Mouse (Mus musculus): Measurements from ENCODE around the gene Rpl27. TPM values are rescaled to one million over a fixed set of nuclear protein-coding genes. Genes with fewer than 3 reads are reported as not detected.

Rpl27 gene
- polyA plus RNA-seq, 1 experiment from 2014 or later, result 448 TPM

DNA sequence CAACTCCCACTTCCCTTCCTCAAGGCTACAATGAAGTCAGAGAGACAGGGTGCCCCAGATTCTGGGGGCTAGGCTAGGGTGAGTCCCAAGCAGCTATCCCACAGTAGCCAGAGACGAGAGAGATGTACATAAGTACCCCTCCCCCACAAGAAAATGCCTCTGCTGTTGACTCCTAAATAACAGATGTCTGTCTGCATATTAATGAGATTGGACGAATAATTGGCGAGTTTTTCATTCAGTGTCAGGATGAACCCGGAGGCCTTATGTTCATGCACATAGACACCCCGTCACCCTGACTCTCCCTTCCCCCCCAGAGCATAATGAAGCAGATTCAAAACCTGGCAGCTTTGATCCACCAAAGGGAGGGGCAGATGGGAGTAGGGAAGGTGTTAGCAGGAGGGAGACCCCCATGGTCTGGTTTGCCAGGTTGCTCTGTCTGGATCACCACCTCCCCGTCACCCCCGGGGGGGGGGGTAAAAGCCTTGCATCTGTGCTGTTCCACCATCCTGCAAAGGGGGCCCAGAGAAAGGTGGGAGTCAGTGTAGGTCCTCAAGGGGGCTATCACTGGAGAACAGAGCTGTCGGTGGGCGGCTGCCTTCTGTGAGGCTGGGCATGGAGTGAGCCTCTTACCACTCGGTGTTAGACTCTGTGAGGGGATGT, 35.6 kb downstream of the Rpl27 start:
- Histone ChIP-seq H3K9me3 (replicated peaks; ENCODE audit: low read length) (no peaks in the 10 kb centered on the region), H3K9ac (ENCODE audit: low read depth, low read length) (no peak overlapping the region), H3K27ac (no peak overlapping the region), H3K4me1 (replicated peaks; ENCODE audit: insufficient read depth, low read length) (no peaks in the 10 kb centered on the region; the same call in 1 of the 2 replicates), H3K36me3 (ENCODE audit: insufficient read depth, low read length) (no peaks in the 10 kb centered on the region), H3K4me3 (replicated peaks; ENCODE audit: low read depth, low read length) (no peak overlapping the region), H3K4me2 (ENCODE audit: low read length) (no peak overlapping the region), H3K27me3 (ENCODE audit: insufficient read depth, low read length) (no peaks in the 10 kb centered on the region)
- no peak for TF ChIP-seq CTCF (IDR thresholded peaks at IDR 0.05; ENCODE audit: low read depth)
- DNase-seq (ENCODE audit: low spot score) (no peak), ATAC-seq (replicated peaks; ENCODE audit: low FRiP score, low read depth) (0 out of 2 replicates have a peak, but pooled peaks have one; percentile 7)
- 69% methylated on average over 10 of the region's 10 CpGs for WGBS

DNA sequence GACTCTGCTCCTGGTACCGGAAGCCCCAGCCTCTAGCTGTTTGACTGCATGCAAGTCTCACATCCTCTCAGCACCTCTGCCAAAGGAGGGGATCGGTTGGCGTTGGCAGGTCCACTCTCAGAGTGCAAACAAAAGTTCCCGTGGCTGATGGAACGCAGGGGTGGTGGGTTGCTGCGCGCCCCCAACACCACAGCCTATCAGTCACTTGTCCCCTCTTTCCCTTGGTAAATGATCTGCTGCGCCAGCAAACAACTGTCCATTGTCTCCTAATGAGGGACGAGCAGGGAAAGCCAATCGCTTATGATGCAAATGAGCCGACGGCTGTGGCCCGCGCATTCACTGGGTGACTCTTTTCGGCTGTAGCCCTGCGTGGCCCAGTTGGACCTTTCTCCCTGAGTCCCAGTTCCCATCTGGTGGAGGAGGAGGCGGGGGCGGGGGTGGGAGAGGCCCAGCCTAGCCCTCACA, 37.1 kb downstream of the Rpl27 start:
- Histone ChIP-seq H3K9ac (ENCODE audit: low read depth, low read length) (no peak overlapping the region), H3K27me3 (ENCODE audit: insufficient read depth, low read length) (no peaks in the 10 kb centered on the region), H3K9me3 (replicated peaks; ENCODE audit: low read length) (no peaks in the 10 kb centered on the region), H3K4me3 (replicated peaks; ENCODE audit: low read depth, low read length) (no peak overlapping the region), H3K27ac (no peak overlapping the region), H3K4me1 (replicated peaks; ENCODE audit: insufficient read depth, low read length) (no peaks in the 10 kb centered on the region; the same call in 1 of the 2 replicates), H3K36me3 (ENCODE audit: insufficient read depth, low read length) (no peaks in the 10 kb centered on the region), H3K4me2 (ENCODE audit: low read length) (peak overlapping the region; percentile 21; the same call in 1 of the 2 replicates)
- DNase-seq (ENCODE audit: low spot score) (no peak), ATAC-seq (replicated peaks; ENCODE audit: low FRiP score, low read depth) (no peak)
- no peak for TF ChIP-seq CTCF (IDR thresholded peaks at IDR 0.05; ENCODE audit: low read depth)
- 7% methylated on average over 18 of the region's 18 CpGs for WGBS

DNA sequence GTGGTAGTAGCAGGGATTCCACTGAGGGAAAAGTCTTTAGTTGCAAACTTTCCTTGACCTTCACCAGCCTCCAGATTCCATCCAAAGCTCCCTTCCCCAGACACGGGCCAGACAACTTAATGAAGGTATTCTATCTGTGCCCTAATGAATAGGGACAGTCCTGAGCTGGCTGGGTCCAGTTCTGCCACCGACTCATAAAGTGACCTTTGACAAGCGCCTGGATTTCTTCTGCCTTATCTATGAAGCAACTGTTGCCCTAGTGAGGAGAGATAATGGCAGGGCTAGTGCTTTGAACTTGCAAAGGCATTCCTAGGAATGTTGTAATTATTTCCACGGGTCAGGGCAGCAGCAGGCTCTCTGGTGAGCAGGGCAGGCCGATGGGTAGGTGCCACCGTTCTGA, 38.8 kb downstream of the Rpl27 start:
- Histone ChIP-seq H3K27ac (no peak overlapping the region), H3K4me2 (ENCODE audit: low read length) (no peak overlapping the region), H3K36me3 (ENCODE audit: insufficient read depth, low read length) (no peaks in the 10 kb centered on the region), H3K9ac (ENCODE audit: low read depth, low read length) (no peak overlapping the region), H3K9me3 (replicated peaks; ENCODE audit: low read length) (no peaks in the 10 kb centered on the region), H3K27me3 (ENCODE audit: insufficient read depth, low read length) (no peaks in the 10 kb centered on the region), H3K4me3 (replicated peaks; ENCODE audit: low read depth, low read length) (no peak overlapping the region), H3K4me1 (replicated peaks; ENCODE audit: insufficient read depth, low read length) (no peaks in the 10 kb centered on the region; the same call in 1 of the 2 replicates)
- DNase-seq (ENCODE audit: low spot score) (no peak), ATAC-seq (replicated peaks; ENCODE audit: low FRiP score, low read depth) (no peak)
- no peak for TF ChIP-seq CTCF (IDR thresholded peaks at IDR 0.05; ENCODE audit: low read depth)
- WGBS, result 63% methylated on average over 6 of the region's 6 CpGs

DNA sequence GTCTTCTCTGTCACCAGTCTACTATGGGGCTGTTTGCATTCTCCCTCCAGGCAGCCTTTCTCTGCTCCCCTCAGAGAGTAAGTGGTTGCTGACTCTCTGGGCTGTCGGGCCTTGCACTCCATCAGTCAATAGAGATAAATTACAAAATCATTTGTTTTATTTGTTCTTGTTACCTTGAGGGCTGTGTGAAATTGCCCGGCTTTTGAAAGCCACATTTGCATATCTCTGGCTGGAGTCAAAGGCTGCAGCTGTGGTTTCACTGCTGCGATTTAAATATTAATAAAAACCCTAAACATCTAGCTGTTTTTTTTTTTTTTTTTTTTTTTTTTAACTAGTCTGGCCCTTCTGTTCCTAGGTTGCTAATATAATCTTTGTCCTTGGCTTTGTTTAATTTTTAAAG, 41.7 kb downstream of the Rpl27 start:
- no peaks in the 10 kb centered on the region for H3K27me3 ChIP-seq (ENCODE audit: insufficient read depth, low read length)
- no peaks in the 10 kb centered on the region for H3K9me3 ChIP-seq (replicated peaks; ENCODE audit: low read length)
- no peak for ATAC-seq (replicated peaks; ENCODE audit: low FRiP score, low read depth)
- no peak for TF ChIP-seq CTCF (IDR thresholded peaks at IDR 0.05; ENCODE audit: low read depth)
- H3K36me3 ChIP-seq (ENCODE audit: insufficient read depth, low read length), result 0 out of 2 replicates have a peak, but pooled peaks cover 4% of the 10 kb centered on the region
- WGBS, result 35% methylated on average over 3 of the region's 3 CpGs
- no peak for DNase-seq (ENCODE audit: low spot score)
- H3K4me1 ChIP-seq (replicated peaks; ENCODE audit: insufficient read depth, low read length), result no peaks in the 10 kb centered on the region; the same call in 1 of the 2 replicates
- H3K4me3 ChIP-seq (replicated peaks; ENCODE audit: low read depth, low read length), result no peak overlapping the region
- H3K9ac ChIP-seq (ENCODE audit: low read depth, low read length), result no peak overlapping the region
- H3K4me2 ChIP-seq (ENCODE audit: low read length), result no peak overlapping the region
- H3K27ac ChIP-seq, result no peak overlapping the region

DNA sequence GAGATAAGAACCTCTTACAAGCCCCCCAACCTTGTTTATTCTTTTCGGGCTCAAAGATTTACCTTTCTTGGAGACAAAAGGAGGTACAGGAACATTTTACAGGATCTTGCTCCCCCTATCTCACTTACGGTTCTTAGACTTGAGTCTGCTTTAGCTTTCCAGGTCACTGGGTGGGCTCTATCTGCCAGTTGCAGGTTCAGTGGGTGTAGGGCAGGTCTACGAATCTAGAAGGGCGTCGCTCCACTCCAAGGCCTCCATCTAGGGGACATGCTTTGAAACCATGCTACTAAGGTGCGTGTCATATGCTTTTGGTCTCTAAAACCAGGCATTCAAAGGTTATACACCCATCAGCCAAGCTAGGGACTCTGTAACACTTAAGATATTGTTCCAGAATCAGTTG, 42.1 kb downstream of the Rpl27 start:
- Histone ChIP-seq H3K27me3 (ENCODE audit: insufficient read depth, low read length) (no peaks in the 10 kb centered on the region), H3K36me3 (ENCODE audit: insufficient read depth, low read length) (0 out of 2 replicates have a peak, but pooled peaks cover 4% of the 10 kb centered on the region), H3K4me1 (replicated peaks; ENCODE audit: insufficient read depth, low read length) (no peaks in the 10 kb centered on the region; the same call in 1 of the 2 replicates), H3K27ac (no peak overlapping the region), H3K4me2 (ENCODE audit: low read length) (no peak overlapping the region), H3K4me3 (replicated peaks; ENCODE audit: low read depth, low read length) (no peak overlapping the region), H3K9me3 (replicated peaks; ENCODE audit: low read length) (no peaks in the 10 kb centered on the region), H3K9ac (ENCODE audit: low read depth, low read length) (no peak overlapping the region)
- no peak for TF ChIP-seq CTCF (IDR thresholded peaks at IDR 0.05; ENCODE audit: low read depth)
- 83% methylated on average over 6 of the region's 6 CpGs for WGBS
- ATAC-seq (replicated peaks; ENCODE audit: low FRiP score, low read depth) (no peak), DNase-seq (ENCODE audit: low spot score) (no peak)

DNA sequence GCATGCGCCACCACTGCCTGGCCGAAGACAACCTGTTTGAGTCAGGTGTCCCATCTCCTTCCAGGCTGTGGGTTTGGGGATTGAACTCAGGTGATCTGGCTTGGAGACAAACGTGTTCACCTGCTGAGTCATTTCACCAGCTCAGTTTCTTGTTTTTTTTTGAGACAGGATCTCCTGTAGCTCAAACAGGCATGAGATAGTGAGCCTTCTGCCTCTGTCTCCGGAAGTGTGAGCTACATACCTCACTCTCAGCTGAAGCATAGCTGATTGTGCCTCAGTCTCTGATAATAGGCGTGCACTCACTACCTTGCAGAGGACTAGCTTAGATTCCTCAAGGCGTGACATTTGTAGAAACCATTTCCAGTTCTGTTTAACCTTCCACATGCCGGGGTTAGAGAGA, 42.7 kb downstream of the Rpl27 start:
- 0 out of 2 replicates have a peak, but pooled peaks cover 4% of the 10 kb centered on the region for H3K36me3 ChIP-seq (ENCODE audit: insufficient read depth, low read length)
- H3K9ac ChIP-seq (ENCODE audit: low read depth, low read length), result no peak overlapping the region
- H3K4me2 ChIP-seq (ENCODE audit: low read length), result no peak overlapping the region
- no peak overlapping the region for H3K4me3 ChIP-seq (replicated peaks; ENCODE audit: low read depth, low read length)
- H3K9me3 ChIP-seq (replicated peaks; ENCODE audit: low read length), result no peaks in the 10 kb centered on the region
- H3K27ac ChIP-seq, result no peak overlapping the region
- no peaks in the 10 kb centered on the region for H3K27me3 ChIP-seq (ENCODE audit: insufficient read depth, low read length)
- no peak for TF ChIP-seq CTCF (IDR thresholded peaks at IDR 0.05; ENCODE audit: low read depth)
- no peaks in the 10 kb centered on the region for H3K4me1 ChIP-seq (replicated peaks; ENCODE audit: insufficient read depth, low read length)
- ATAC-seq (replicated peaks; ENCODE audit: low FRiP score, low read depth) (no peak), DNase-seq (ENCODE audit: low spot score) (no peak)
- 87% methylated on average over 7 of the region's 7 CpGs for WGBS

Measured in kidney, postnatal 0 days (tissue).